Mouse (Mus musculus) Patski (cell line): ENCODE data around the gene Ndrg4. TPM values are rescaled to one million over a fixed set of nuclear protein-coding genes. Genes with fewer than 3 reads are reported as not detected.

Experiments used
- ATAC-seq: fragments of 100-300 bp; one replicate; pipeline ENCODE4 v1.8.0; 2021
- CTCF ChIA-PET: fragments of 350-600 bp; sonication (Branson Sonifier 250); formaldehyde crosslinking; loops from one replicate; lab custom pipeline; 2022; ENCODE audit warnings: inconsistent platforms; lab: Charles Lee
- POLR2A ChIA-PET: fragments of 350-600 bp; sonication (Branson Sonifier 250); formaldehyde crosslinking; loops from one replicate; lab custom pipeline; 2022; ENCODE audit warnings: antibody characterized with exemption, inconsistent platforms; lab: Charles Lee
- DNase-seq: peaks from one replicate; pipeline ENCODE4 v3.0.0-alpha.2; 2011; ENCODE audit warnings: low read depth, low spot score
- H3K27me3 ChIP-seq: fragments of 371-371 bp; one replicate; pipeline ENCODE4 v1.5.1; 2021
- CTCF ChIP-seq: fragments of 100-300 bp; IDR thresholded peaks from one replicate; pipeline ENCODE4 v1.5.1; 2021
- in situ Hi-C: fragments of 300-500 bp; cut with MboI; formaldehyde crosslinking; loops from 3 replicates; pipeline ENCODE4 v1.11.1; 2018; ENCODE audit warnings: low pct_unique_long_range_greater_than_20kb, mixed read lengths
- polyA plus RNA-seq: library from polyadenylated mRNA; unstranded; gene quantifications from one replicate; pipeline ENCODE4 v1.2.3, GENCODE M21; 2021

Ndrg4 gene
- polyA plus RNA-seq: 26.6 TPM

GRCm38 (mm10) chr8:95676631-95677030 lies at the start of gene Ndrg4:
Ndrg4 (plus strand) TSS chr8:95676980.
- ChIA-PET CTCF (no interaction called here), POLR2A (no interaction called here)
- TF ChIP-seq CTCF: no peak
- in situ Hi-C loops: loop anchor here (25.0 kb wide), 1 partner anchor 339 kb away; the partner anchor contains the start of genes Usb1 and Zfp319
- DNase-seq (no peak), ATAC-seq (no peak)
- H3K27me3 ChIP-seq: peaks cover 22% of the 10 kb centered on the region

- no peak for DNase-seq
- no peak for TF ChIP-seq CTCF
- in situ Hi-C loops: no loop called here
- CTCF ChIA-PET: no interaction called here
- POLR2A ChIA-PET: interaction anchor here (0.7 to 1.4 kb wide), 2 partner anchors 11 to 245 kb away, joined by 3 read pairs; no protein-coding TSS in a partner anchor
- no peak for ATAC-seq
- H3K27me3 ChIP-seq: peaks cover 16% of the 10 kb centered on the region
These were observed 43.9 kb upstream of the Ndrg4 start for GRCm38 (mm10) chr8:95632840-95633239.

DNA sequence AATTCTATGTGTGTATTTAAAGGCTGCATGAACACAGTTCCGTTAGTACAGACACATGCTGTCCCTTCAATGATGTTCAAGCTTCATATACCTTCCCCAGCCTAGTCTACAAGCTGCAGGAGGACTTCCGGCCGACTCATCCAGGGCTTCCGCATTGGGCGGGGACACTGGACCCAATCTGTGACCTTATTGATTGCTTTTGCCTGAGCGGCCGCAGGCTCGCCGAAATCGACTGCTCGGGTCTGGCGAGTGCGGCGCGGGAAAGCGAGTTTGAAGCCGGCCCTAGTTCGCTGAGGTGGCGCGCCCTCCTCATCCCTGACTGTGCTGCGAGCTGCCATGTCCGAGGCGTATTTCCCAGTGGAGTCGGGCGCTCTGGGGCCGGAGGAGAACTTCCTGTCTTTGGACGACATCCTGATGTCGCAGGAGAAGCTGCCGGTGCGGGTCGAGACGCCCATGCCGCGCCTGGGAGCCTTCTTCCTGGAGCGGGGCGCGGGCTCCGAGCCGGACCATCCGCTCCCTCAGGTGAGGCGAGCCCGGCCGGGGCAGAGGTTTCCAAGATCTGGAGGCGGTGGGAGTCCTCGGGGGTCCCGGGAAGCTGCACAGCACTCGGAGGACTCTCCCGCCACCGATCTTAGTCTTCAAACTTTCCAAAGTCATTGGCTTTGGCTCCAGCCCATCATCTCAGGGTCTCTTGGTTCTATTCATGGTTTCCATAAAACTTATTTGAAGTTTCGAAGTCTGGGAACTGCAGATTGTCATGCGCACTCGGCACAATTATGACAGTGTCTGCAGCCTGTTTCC lies 43.3 kb upstream of the Ndrg4 start, which contains the start of gene Gins3:
Gins3 (plus strand) TSS at position 192 of the 801 bp plus-strand sequence.
- peaks cover 10% of the 10 kb centered on the region for H3K27me3 ChIP-seq
- POLR2A ChIA-PET: interaction anchor here (0.7 to 1.4 kb wide), 2 partner anchors 12 to 245 kb away, joined by 3 read pairs; no protein-coding TSS in a partner anchor
- TF ChIP-seq CTCF: no peak
- CTCF ChIA-PET: no interaction called here
- in situ Hi-C loops: no loop called here
- ATAC-seq (peak; percentile 93), DNase-seq (peak; percentile 65)

DNA sequence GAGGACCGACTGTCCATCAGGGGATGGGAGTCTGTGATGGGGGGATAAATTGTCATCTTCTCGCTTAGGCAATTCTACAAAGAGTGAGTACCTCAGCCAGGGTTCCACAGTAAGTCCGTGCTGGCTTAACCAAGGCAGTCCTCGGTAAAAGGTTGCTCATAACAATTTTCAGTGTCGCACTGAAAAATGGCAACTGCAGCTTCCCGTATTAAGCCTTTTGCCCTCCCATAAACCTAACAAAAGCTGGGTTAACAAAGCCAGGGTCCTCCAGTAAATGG lies 42.8 kb upstream of the Ndrg4 start:
- H3K27me3 ChIP-seq: peaks cover 5% of the 10 kb centered on the region
- in situ Hi-C loops: no loop called here
- no peak for ATAC-seq
- CTCF ChIA-PET: no interaction called here
- no peak for TF ChIP-seq CTCF
- no peak for DNase-seq
- POLR2A ChIA-PET: interaction anchor here (1.4 kb wide), 1 partner anchor 13 kb away, joined by 3 read pairs; no protein-coding TSS in a partner anchor

- TF ChIP-seq CTCF: no peak
- POLR2A ChIA-PET: interaction anchor here (1.2 kb wide), 1 partner anchor 75 kb away, joined by 3 read pairs; no protein-coding TSS in a partner anchor
- DNase-seq: no peak
- ATAC-seq: no peak
- in situ Hi-C loops: no loop called here
- CTCF ChIA-PET: interaction anchor here (2.3 kb wide), 1 partner anchor 16 kb away, joined by 9 read pairs; no protein-coding TSS in a partner anchor
- H3K27me3 ChIP-seq: peaks cover 3% of the 10 kb centered on the region
These were observed 31.8 kb upstream of the Ndrg4 start for GRCm38 (mm10) chr8:95644942-95645341.

GRCm38 (mm10) chr8:95648251-95648650 lies 28.5 kb upstream of the Ndrg4 start:
- ChIA-PET POLR2A (no interaction called here), CTCF (no interaction called here)
- H3K27me3 ChIP-seq: peaks cover 3% of the 10 kb centered on the region
- no peak for TF ChIP-seq CTCF
- in situ Hi-C loops: no loop called here
- DNase-seq (no peak), ATAC-seq (no peak)

GRCm38 (mm10) chr8:95653351-95653750 lies 23.4 kb upstream of the Ndrg4 start:
- no peak for DNase-seq
- CTCF ChIA-PET: no interaction called here
- no peak for TF ChIP-seq CTCF
- peaks cover 5% of the 10 kb centered on the region for H3K27me3 ChIP-seq
- in situ Hi-C loops: no loop called here
- no peak for ATAC-seq
- POLR2A ChIA-PET: no interaction called here

DNA sequence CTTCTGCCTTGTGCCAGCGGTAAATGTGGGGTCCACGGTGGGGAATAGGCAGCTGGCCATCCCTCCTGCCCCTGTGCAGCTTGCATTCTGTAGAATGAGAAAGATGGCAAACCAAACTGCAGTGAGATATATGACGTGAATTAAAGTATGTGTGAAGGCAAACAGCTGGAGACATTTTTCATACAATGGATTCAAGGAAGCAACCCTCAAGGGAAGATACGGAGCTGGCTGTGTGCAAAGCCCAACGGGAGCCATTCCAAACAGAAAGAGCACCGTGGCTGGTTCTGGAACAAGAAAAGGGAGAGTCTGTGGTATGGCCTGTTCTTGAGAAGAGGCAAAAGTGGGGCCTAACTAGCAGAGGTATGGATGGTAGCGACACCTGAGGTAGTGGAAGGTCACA lies 20.9 kb upstream of the Ndrg4 start:
- ATAC-seq (no peak), DNase-seq (no peak)
- in situ Hi-C loops: no loop called here
- H3K27me3 ChIP-seq: peaks cover 2% of the 10 kb centered on the region
- CTCF ChIA-PET: interaction anchor here (1.0 to 1.1 kb wide), 2 partner anchors 34 to 51 kb away, joined by 3 read pairs; no protein-coding TSS in a partner anchor
- POLR2A ChIA-PET: no interaction called here
- no peak for TF ChIP-seq CTCF

GRCm38 (mm10) chr8:95656316-95657002 lies 20.3 kb upstream of the Ndrg4 start:
- ChIA-PET POLR2A (no interaction called here), CTCF (interaction anchor here (0.8 to 1.1 kb wide), 3 partner anchors 16 to 52 kb away, joined by 3 read pairs; no protein-coding TSS in a partner anchor)
- no peak for TF ChIP-seq CTCF
- H3K27me3 ChIP-seq: peaks cover 2% of the 10 kb centered on the region
- ATAC-seq (no peak), DNase-seq (no peak)
- in situ Hi-C loops: no loop called here

- ATAC-seq: no peak
- peaks cover 2% of the 10 kb centered on the region for H3K27me3 ChIP-seq
- in situ Hi-C loops: no loop called here
- POLR2A ChIA-PET: no interaction called here
- CTCF ChIA-PET: no interaction called here
- no peak for DNase-seq
- no peak for TF ChIP-seq CTCF
These were observed 19.3 kb upstream of the Ndrg4 start for GRCm38 (mm10) chr8:95657523-95657922.
